Mouse (Mus musculus) lung, postnatal 25 days (tissue): ENCODE results near the gene Lrrc29.
A peak's percentile ranks its signal among the peaks of the same experiment; 100 is the strongest.

ENCODE experiments used
- DNase-seq: peaks from one replicate; pipeline ENCODE4 v3.0.0; 2022; ENCODE audit warnings: low spot score

The Lrrc29 gene

GRCm38 (mm10) chr8:105265128-105265527 lies 61.0 kb downstream of the Lrrc29 start:
- peak; percentile 67 for DNase-seq

DNA sequence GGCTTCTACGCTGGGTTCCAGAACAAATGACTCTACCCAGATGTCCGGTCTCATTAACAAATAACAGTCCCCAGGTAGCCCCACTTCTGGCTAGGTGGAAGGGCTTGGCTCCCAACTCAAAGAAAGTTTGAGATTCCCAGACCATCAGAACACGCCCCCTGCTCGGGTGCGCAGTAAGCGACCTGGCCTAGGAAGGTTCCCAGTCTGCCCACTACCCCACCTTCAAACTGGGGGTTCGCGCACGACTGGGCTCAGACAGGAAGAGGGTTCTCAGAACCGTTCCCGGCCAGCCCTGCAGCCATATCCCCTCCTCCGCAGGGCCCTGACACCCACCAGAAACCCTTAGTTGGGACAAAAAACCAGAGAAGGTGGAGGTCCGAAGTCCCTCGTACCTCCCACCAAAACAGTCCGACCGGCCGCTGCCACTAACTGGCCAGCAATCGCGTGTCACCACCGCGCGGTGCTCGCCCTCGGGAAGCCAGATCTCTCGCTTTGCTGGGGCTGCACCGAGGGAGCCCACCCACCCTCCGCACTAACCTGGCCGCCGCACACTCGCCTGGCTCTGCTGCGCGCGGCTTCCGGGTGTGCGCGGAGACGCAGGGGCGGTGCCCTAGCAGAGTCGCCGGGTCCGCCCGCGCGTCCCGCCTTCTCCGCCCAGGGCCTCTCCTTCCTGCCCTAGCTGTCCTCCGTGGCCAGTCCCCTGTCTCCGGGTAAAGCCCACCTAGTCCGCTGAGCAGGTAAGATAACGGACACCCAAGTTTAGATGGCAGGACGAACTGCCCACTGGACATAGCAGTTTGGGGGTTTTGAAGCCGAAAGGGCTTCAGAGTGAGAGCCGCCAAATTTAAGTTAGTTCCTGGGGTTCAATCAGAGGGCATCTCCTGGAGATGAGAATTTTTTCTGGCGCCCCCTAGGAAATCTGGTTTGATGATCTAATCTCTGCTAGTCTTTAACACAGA lies 61.8 kb downstream of the Lrrc29 start, which contains the start of the genes Tradd and Fbxl8:
Tradd (minus strand) TSS at position 586 of the 959 bp plus-strand sequence.
Fbxl8 (plus strand) TSS at position 625 of the 959 bp plus-strand sequence.
- DNase-seq, result peak; percentile 82

- DNase-seq, result no peak
Measured at GRCm38 (mm10) chr8:105263244-105263912, 62.7 kb downstream of the Lrrc29 start.
